Mouse (Mus musculus) embryonic facial prominence, embryonic 13.5 days (tissue): ENCODE data around the gene Ptbp2. TPM values are rescaled to one million over a fixed set of nuclear protein-coding genes. Genes with fewer than 3 reads are reported as not detected.

ENCODE experiments used
- ATAC-seq: fragments of 200-750 bp; cut with Nextera tagmentation; 2 replicates; pipeline ENCODE4 v1.8.0; 2017; ENCODE audit warnings: low read depth; ENCODE audit not compliant: insufficient number of reproducible peaks, insufficient read depth, low FRiP score, low TSS enrichment
- H3K27ac ChIP-seq: fragments of 300-500 bp; sonication (generic); 2 replicates; pipeline ENCODE4 v1.5.1; 2015; ENCODE audit warnings: moderate library complexity, mild to moderate bottlenecking, inconsistent platforms
- H3K27me3 ChIP-seq: fragments of 300-500 bp; sonication (generic); 2 replicates; pipeline ENCODE4 v1.6.1; 2015; ENCODE audit warnings: mild to moderate bottlenecking, inconsistent platforms
- H3K36me3 ChIP-seq: fragments of 300-500 bp; sonication (generic); 2 replicates; pipeline ENCODE4 v1.6.1; 2015; ENCODE audit warnings: mild to moderate bottlenecking, inconsistent platforms
- H3K4me1 ChIP-seq: fragments of 300-500 bp; sonication (generic); 2 replicates; pipeline ENCODE4 v1.6.1; 2015; ENCODE audit warnings: inconsistent platforms
- H3K4me2 ChIP-seq: fragments of 300-500 bp; sonication (generic); 2 replicates; pipeline ENCODE4 v1.6.1; 2015; ENCODE audit warnings: moderate library complexity, mild to moderate bottlenecking, inconsistent platforms
- H3K4me3 ChIP-seq: fragments of 300-500 bp; sonication (generic); 2 replicates; pipeline ENCODE4 v1.5.1; 2015; ENCODE audit warnings: mild to moderate bottlenecking, inconsistent platforms
- H3K9ac ChIP-seq: fragments of 300-500 bp; sonication (generic); 2 replicates; pipeline ENCODE4 v1.6.1; 2015; ENCODE audit warnings: mild to moderate bottlenecking, inconsistent platforms
- H3K9me3 ChIP-seq: fragments of 300-500 bp; sonication (generic); 2 replicates; pipeline ENCODE4 v1.6.1; 2016; ENCODE audit warnings: inconsistent platforms
- WGBS: fragments of 180-500 bp; shearing (Covaris S2); methylation state at CpG from one replicate; pipeline ENCODE4 v1.1.7; 2015; ENCODE audit warnings: mixed read lengths; 5-methylcytosine and 5-hydroxymethylcytosine counted together
- polyA plus RNA-seq: library from polyadenylated mRNA; unstranded; fragments of >200 nt; fragmentation: Nextera tagmentation; extraction: Ambion mirVana; gene quantifications from 2 replicates; pipeline ENCODE4 v1.2.1, GENCODE M21; 2015

The Ptbp2 gene
- polyA plus RNA-seq, 1 experiment from 2014 or later, result 109 TPM

DNA sequence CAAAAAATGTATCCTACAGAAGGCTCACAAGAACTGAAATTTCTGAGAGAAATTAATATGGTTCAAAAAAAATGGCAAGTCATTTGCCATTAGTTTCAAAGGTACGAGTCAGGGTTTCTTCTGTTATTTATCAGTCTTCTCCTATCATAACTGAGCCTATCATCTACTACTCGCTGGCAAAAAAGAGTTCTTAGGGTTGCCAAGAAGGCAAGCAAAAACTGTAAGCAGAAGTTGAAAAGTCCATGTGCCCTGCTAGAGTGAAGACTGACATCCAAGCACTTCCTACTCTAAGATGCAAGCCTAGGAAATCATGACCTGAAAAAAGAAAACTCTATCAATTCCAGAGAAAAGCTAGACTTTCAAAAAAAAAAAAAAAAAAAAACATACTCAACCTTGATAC lies 20.5 kb downstream of the Ptbp2 start:
- peaks cover 3% of the 10 kb centered on the region; the same call in 1 of the 2 replicates for H3K9me3 ChIP-seq
- no peak overlapping the region for H3K4me2 ChIP-seq
- no peak overlapping the region for H3K27ac ChIP-seq
- no peaks in the 10 kb centered on the region for H3K27me3 ChIP-seq
- H3K36me3 ChIP-seq, result peaks cover 27% of the 10 kb centered on the region
- no peaks in the 10 kb centered on the region for H3K4me1 ChIP-seq
- no peak for ATAC-seq
- no peak overlapping the region for H3K9ac ChIP-seq
- H3K4me3 ChIP-seq, result no peak overlapping the region
- 85% methylated on average over 2 of the region's 2 CpGs for WGBS

GRCm38 (mm10) chr3:119761732-119762131 lies 22.5 kb downstream of the Ptbp2 start:
- H3K4me3 ChIP-seq, result no peak overlapping the region
- H3K9me3 ChIP-seq, result 0 out of 2 replicates have a peak, but pooled peaks cover 3% of the 10 kb centered on the region
- no peak for ATAC-seq
- 93% methylated on average over 3 of the region's 3 CpGs for WGBS
- H3K27ac ChIP-seq, result no peak overlapping the region
- H3K4me1 ChIP-seq, result no peaks in the 10 kb centered on the region
- H3K27me3 ChIP-seq, result no peaks in the 10 kb centered on the region
- peaks cover 27% of the 10 kb centered on the region for H3K36me3 ChIP-seq
- no peak overlapping the region for H3K9ac ChIP-seq
- no peak overlapping the region for H3K4me2 ChIP-seq

GRCm38 (mm10) chr3:119753791-119754190 lies 30.5 kb downstream of the Ptbp2 start:
- H3K9me3 ChIP-seq, result no peaks in the 10 kb centered on the region

GRCm38 (mm10) chr3:119749551-119750249 lies 34.6 kb downstream of the Ptbp2 start:
- Histone ChIP-seq H3K27ac (no peak overlapping the region), H3K4me3 (no peak overlapping the region), H3K4me2 (no peak overlapping the region), H3K36me3 (peaks cover 17% of the 10 kb centered on the region), H3K9ac (no peak overlapping the region), H3K9me3 (no peaks in the 10 kb centered on the region), H3K27me3 (no peaks in the 10 kb centered on the region), H3K4me1 (no peaks in the 10 kb centered on the region)
- ATAC-seq, result no peak
- 83% methylated on average over 3 of the region's 3 CpGs for WGBS

More at GRCm38 (mm10) chr3:119753791-119754190, 30.5 kb downstream of the Ptbp2 start:
- no peak for ATAC-seq
- Histone ChIP-seq H3K36me3 (peaks cover 19% of the 10 kb centered on the region), H3K27ac (no peak overlapping the region), H3K4me3 (no peak overlapping the region), H3K9ac (no peak overlapping the region), H3K4me2 (no peak overlapping the region), H3K4me1 (no peaks in the 10 kb centered on the region), H3K27me3 (no peaks in the 10 kb centered on the region)

- Histone ChIP-seq H3K4me1 (no peaks in the 10 kb centered on the region), H3K27me3 (no peaks in the 10 kb centered on the region), H3K9ac (no peak overlapping the region), H3K4me3 (no peak overlapping the region), H3K36me3 (peaks cover 20% of the 10 kb centered on the region), H3K4me2 (no peak overlapping the region), H3K27ac (no peak overlapping the region), H3K9me3 (no peaks in the 10 kb centered on the region)
- WGBS, result 88% methylated on average over 2 of the region's 2 CpGs
- no peak for ATAC-seq
Observed at GRCm38 (mm10) chr3:119749140-119749539, 35.1 kb downstream of the Ptbp2 start.

DNA sequence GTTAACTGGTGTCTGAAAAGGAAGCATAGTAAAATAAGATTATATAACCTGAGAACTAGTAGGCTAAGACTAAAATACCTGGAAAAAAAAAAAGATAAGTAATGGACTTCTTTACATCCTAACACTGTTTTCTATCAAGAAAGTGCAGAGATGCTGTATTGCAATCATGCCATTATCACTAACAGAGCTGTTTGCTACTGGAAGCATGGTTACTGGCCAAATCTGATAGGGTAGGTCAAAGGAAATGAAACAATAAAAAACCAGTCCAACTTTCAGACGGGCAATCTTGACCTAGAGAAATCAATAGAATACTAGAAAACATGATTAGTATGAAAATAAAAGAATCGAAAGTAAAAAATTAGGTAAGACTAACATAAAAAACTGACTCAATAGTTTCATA lies 37.6 kb downstream of the Ptbp2 start:
- no peak overlapping the region for H3K9ac ChIP-seq
- ATAC-seq, result no peak
- H3K27me3 ChIP-seq, result no peaks in the 10 kb centered on the region
- 86% methylated on average over 2 of the region's 2 CpGs for WGBS
- H3K9me3 ChIP-seq, result no peaks in the 10 kb centered on the region
- H3K27ac ChIP-seq, result no peak overlapping the region
- H3K4me3 ChIP-seq, result no peak overlapping the region
- no peaks in the 10 kb centered on the region for H3K4me1 ChIP-seq
- no peak overlapping the region for H3K4me2 ChIP-seq
- peaks cover 28% of the 10 kb centered on the region for H3K36me3 ChIP-seq

- Histone ChIP-seq H3K36me3 (peaks cover 26% of the 10 kb centered on the region), H3K4me2 (no peak overlapping the region), H3K4me3 (no peak overlapping the region), H3K9me3 (no peaks in the 10 kb centered on the region), H3K4me1 (no peaks in the 10 kb centered on the region), H3K27ac (no peak overlapping the region), H3K27me3 (no peaks in the 10 kb centered on the region), H3K9ac (no peak overlapping the region)
- WGBS, result 61% methylated on average over 1 of the region's 1 CpGs
- no peak for ATAC-seq
Observed at GRCm38 (mm10) chr3:119745801-119746200, 38.5 kb downstream of the Ptbp2 start.

DNA sequence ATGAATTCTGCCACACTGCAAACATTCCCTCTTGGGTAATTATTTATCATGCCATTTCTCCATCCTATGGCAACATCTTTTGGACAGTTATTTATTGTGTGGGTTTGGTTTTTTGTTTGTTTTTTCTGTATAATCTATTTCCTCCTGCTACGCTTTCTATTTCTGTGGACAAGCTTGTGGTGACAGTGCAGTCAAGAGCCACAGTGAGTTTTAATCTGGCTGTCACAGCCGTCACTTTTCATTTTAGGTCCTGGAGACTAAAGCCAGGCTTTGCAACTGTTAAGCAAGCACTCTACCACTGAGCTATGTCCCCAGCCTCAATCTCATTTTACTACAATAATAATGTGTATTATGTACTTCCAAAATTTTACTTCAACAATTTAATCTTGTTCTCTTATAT lies 54.4 kb downstream of the Ptbp2 start:
- H3K4me2 ChIP-seq, result no peak overlapping the region
- peaks cover 21% of the 10 kb centered on the region for H3K36me3 ChIP-seq
- H3K9ac ChIP-seq, result no peak overlapping the region
- no peaks in the 10 kb centered on the region for H3K4me1 ChIP-seq
- H3K27ac ChIP-seq, result no peak overlapping the region
- H3K27me3 ChIP-seq, result no peaks in the 10 kb centered on the region
- ATAC-seq, result no peak
- no peak overlapping the region for H3K4me3 ChIP-seq
- no peaks in the 10 kb centered on the region for H3K9me3 ChIP-seq
- WGBS, result 82% methylated on average over 2 of the region's 2 CpGs

DNA sequence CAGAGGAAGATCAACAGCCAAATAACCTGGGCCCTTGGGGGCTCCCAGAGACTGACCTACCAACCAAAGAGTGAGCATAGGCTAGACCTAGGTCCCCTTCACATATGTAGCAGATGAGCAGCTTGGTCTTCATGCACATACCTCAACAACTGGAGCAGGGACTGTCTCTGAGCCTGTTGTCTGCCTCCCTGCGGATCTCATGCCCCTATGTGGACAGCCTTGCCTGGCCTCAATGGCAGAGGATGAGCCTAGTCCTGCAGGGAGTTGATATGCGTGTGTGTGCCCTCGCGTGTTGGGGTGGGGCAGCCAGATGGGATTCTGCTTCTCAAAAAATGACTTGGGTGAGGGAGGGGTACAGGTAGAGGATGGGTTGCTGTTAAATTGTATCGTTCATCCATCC lies 72.2 kb downstream of the Ptbp2 start:
- 97% methylated on average over 5 of the region's 5 CpGs for WGBS
- 0 out of 2 replicates have a peak, but pooled peaks cover 3% of the 10 kb centered on the region for H3K36me3 ChIP-seq
- H3K9ac ChIP-seq, result no peak overlapping the region
- H3K9me3 ChIP-seq, result no peaks in the 10 kb centered on the region
- no peaks in the 10 kb centered on the region for H3K27me3 ChIP-seq
- no peak overlapping the region for H3K27ac ChIP-seq
- no peak for ATAC-seq
- no peak overlapping the region for H3K4me2 ChIP-seq
- H3K4me1 ChIP-seq, result no peaks in the 10 kb centered on the region
- H3K4me3 ChIP-seq, result no peak overlapping the region

DNA sequence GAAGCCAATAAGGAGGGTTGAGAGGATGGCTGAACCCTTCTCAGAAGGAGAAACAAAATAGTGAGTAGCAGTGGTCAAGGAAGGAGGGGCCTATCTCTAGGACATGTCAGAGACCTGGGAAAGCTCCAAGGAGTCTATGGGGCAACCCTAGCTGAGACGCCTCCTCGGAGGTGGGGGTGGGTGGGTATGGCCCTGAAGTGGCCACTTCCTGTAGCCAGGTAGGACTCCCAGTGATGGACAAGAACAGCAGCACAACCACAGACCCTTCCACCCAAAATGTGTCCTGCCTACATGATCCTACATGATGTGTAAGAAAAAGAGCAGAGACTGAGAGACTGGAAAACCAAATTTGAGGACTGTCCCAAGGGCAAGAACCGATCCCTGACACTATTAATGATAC lies 72.8 kb downstream of the Ptbp2 start:
- no peak overlapping the region for H3K4me2 ChIP-seq
- H3K27ac ChIP-seq, result no peak overlapping the region
- 93% methylated on average over 3 of the region's 3 CpGs for WGBS
- no peaks in the 10 kb centered on the region for H3K9me3 ChIP-seq
- no peaks in the 10 kb centered on the region for H3K27me3 ChIP-seq
- no peak overlapping the region for H3K9ac ChIP-seq
- H3K4me3 ChIP-seq, result no peak overlapping the region
- no peaks in the 10 kb centered on the region for H3K4me1 ChIP-seq
- no peaks in the 10 kb centered on the region for H3K36me3 ChIP-seq
- ATAC-seq, result no peak

GRCm38 (mm10) chr3:119701467-119701866 lies 82.8 kb downstream of the Ptbp2 start:
- Histone ChIP-seq H3K36me3 (no peaks in the 10 kb centered on the region), H3K27me3 (no peaks in the 10 kb centered on the region), H3K9ac (no peak overlapping the region), H3K4me2 (no peak overlapping the region), H3K4me1 (no peaks in the 10 kb centered on the region), H3K9me3 (no peaks in the 10 kb centered on the region), H3K27ac (no peak overlapping the region), H3K4me3 (no peak overlapping the region)
- 71% methylated on average over 3 of the region's 3 CpGs for WGBS
- ATAC-seq, result no peak; the same call in 1 of the 2 replicates

GRCm38 (mm10) chr3:119684741-119685140 lies 99.5 kb downstream of the Ptbp2 start:
- H3K36me3 ChIP-seq, result no peaks in the 10 kb centered on the region
- no peak overlapping the region for H3K9ac ChIP-seq
- H3K27me3 ChIP-seq, result no peaks in the 10 kb centered on the region
- no peak overlapping the region for H3K27ac ChIP-seq
- H3K4me3 ChIP-seq, result no peak overlapping the region
- H3K4me2 ChIP-seq, result no peak overlapping the region
- H3K9me3 ChIP-seq, result no peaks in the 10 kb centered on the region
- WGBS, result 56% methylated on average over 6 of the region's 6 CpGs
- ATAC-seq, result no peak
- H3K4me1 ChIP-seq, result peaks cover 2% of the 10 kb centered on the region; the same call in 1 of the 2 replicates
